Mouse (Mus musculus) spleen, adult 12 weeks (tissue): ENCODE results near the gene Trappc6a.

Experiments
- DNase-seq: peaks from one replicate; pipeline ENCODE4 v3.0.0; 2022; ENCODE audit warnings: low spot score

The Trappc6a gene

GRCm38 (mm10) chr7:19561765-19562642, 53.8 kb downstream of the Trappc6a start:
- peak; percentile 80 for DNase-seq

DNA sequence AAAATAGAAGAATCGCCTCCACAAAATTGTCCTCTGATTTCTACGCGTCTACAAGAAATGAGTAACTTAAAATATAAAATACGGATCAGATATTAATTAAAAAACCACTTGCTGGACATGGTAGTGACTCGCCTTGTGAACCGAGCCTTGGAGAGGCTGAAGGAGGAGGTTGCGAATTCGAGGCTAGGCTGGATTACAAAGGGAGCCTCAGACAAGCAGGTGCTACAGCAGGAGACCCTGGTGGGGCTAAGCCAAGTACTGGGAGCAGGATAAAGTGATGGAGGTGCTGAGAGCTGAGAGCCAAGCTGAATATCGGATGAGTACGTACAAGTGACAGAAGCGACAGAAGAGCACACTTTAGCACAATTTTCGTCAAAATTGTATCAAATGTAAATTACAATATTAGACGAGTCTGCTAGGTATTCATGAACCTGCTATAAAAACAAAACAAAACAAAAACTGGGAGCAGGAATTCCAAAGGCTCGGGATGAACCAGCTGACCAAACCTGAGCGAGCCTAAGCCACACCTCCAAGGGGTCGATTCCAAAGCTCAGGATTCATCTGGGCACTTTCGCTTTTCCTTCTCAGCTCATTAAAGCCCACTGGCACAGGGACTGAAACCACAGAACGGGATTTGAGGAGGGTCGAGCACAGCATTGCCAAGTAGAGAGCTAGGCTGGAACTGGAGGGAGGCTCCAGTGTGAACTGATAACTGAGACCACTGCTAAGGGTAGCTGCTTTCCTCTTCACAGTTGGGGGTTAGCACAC, 54.6 kb downstream of the Trappc6a start, which contains the start of gene Ppp1r37:
TSS of gene Ppp1r37 (minus strand) at position 434 of the 768 bp plus-strand sequence.
- DNase-seq = no peak

DNA sequence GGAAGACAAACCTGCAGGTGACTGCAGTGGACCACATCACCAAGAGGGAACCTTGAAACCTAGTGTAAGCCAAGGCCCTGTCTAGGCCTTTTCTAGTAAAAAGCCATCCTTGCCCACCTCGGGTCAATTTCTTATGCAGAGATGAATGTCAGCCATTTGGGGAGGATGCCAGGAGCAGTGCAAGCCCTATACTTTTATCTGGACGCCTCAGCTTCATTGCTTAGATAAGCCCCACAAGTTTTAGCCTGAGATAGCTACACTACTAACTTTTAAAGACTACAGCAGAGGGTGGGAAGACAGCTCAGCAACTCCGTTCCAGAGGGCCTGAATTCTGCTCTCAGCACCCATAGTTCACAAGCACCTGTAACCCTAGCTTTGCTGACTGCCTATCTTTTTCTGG, 55.7 kb downstream of the Trappc6a start:
- DNase-seq = peak; percentile 54

- DNase-seq = no peak
These were observed 56.3 kb downstream of the Trappc6a start for GRCm38 (mm10) chr7:19564455-19564854.
